Mouse (Mus musculus): ENCODE data around the gene Tent4a. TPM values are rescaled to one million over a fixed set of nuclear protein-coding genes. Genes with fewer than 3 reads are reported as not detected.

The Tent4a gene
- polyA plus RNA-seq, 1 experiment from 2014 or later, result 2.3 TPM

- Histone ChIP-seq H3K27ac (ENCODE audit: low read depth, low read length) (no peak overlapping the region), H3K4me2 (replicated peaks; ENCODE audit: low read depth) (no peak overlapping the region), H3K27me3 (replicated peaks; ENCODE audit: control insufficient read depth, insufficient read depth, low read length) (peaks cover 17% of the 10 kb centered on the region), H3K4me3 (ENCODE audit: low read depth, low read length) (no peak overlapping the region), H3K4me1 (replicated peaks; ENCODE audit: control insufficient read depth, insufficient read depth, low read length) (no peaks in the 10 kb centered on the region), H3K9ac (ENCODE audit: low read depth, low read length) (no peak overlapping the region), H3K36me3 (ENCODE audit: control insufficient read depth, insufficient read depth) (no peaks in the 10 kb centered on the region), H3K9me3 (ENCODE audit: control insufficient read depth) (no peaks in the 10 kb centered on the region)
- 15% methylated on average over 5 of the region's 5 CpGs for WGBS
- TF ChIP-seq CTCF (IDR thresholded peaks at IDR 0.05; ENCODE audit: low read depth), result peak; percentile 94
- ATAC-seq, result no peak
Measured at GRCm38 (mm10) chr13:69553024-69553423, 18.6 kb upstream of the Tent4a start.

GRCm38 (mm10) chr13:69550831-69551230 lies 16.4 kb upstream of the Tent4a start:
- peaks cover 9% of the 10 kb centered on the region for H3K27me3 ChIP-seq (replicated peaks; ENCODE audit: control insufficient read depth, insufficient read depth, low read length)
- H3K36me3 ChIP-seq (ENCODE audit: control insufficient read depth, insufficient read depth), result no peaks in the 10 kb centered on the region
- no peak overlapping the region for H3K9ac ChIP-seq (ENCODE audit: low read depth, low read length)
- no peak for TF ChIP-seq CTCF (IDR thresholded peaks at IDR 0.05; ENCODE audit: low read depth)
- 91% methylated on average over 2 of the region's 2 CpGs for WGBS
- no peaks in the 10 kb centered on the region for H3K9me3 ChIP-seq (ENCODE audit: control insufficient read depth)
- no peak overlapping the region for H3K4me2 ChIP-seq (replicated peaks; ENCODE audit: low read depth)
- ATAC-seq, result no peak
- no peak overlapping the region for H3K27ac ChIP-seq (ENCODE audit: low read depth, low read length)
- no peak overlapping the region for H3K4me3 ChIP-seq (ENCODE audit: low read depth, low read length)
- no peaks in the 10 kb centered on the region for H3K4me1 ChIP-seq (replicated peaks; ENCODE audit: control insufficient read depth, insufficient read depth, low read length)

- H3K4me1 ChIP-seq (replicated peaks; ENCODE audit: control insufficient read depth, insufficient read depth, low read length), result no peaks in the 10 kb centered on the region
- ATAC-seq, result no peak
- WGBS, result 35% methylated on average over 8 of the region's 8 CpGs
Measured at GRCm38 (mm10) chr13:69549980-69550379, 15.6 kb upstream of the Tent4a start.

GRCm38 (mm10) chr13:69547488-69548180 lies 13.2 kb upstream of the Tent4a start:
- Histone ChIP-seq H3K27me3 (replicated peaks; ENCODE audit: control insufficient read depth, insufficient read depth, low read length) (peaks cover 9% of the 10 kb centered on the region; the same call in 1 of the 2 replicates), H3K27ac (ENCODE audit: low read depth, low read length) (no peak overlapping the region), H3K4me1 (replicated peaks; ENCODE audit: control insufficient read depth, insufficient read depth, low read length) (no peaks in the 10 kb centered on the region), H3K9ac (ENCODE audit: low read depth, low read length) (no peak overlapping the region), H3K4me3 (ENCODE audit: low read depth, low read length) (no peak overlapping the region), H3K36me3 (ENCODE audit: control insufficient read depth, insufficient read depth) (no peaks in the 10 kb centered on the region), H3K4me2 (replicated peaks; ENCODE audit: low read depth) (no peak overlapping the region), H3K9me3 (ENCODE audit: control insufficient read depth) (no peaks in the 10 kb centered on the region)
- ATAC-seq, result no peak
- WGBS, result 60% methylated on average over 16 of the region's 16 CpGs
- TF ChIP-seq CTCF (IDR thresholded peaks at IDR 0.05; ENCODE audit: low read depth), result no peak

More at GRCm38 (mm10) chr13:69549980-69550379, 15.6 kb upstream of the Tent4a start:
- H3K4me3 ChIP-seq (ENCODE audit: low read depth, low read length), result no peak overlapping the region
- no peaks in the 10 kb centered on the region for H3K36me3 ChIP-seq (ENCODE audit: control insufficient read depth, insufficient read depth)
- H3K9ac ChIP-seq (ENCODE audit: low read depth, low read length), result no peak overlapping the region
- no peaks in the 10 kb centered on the region for H3K9me3 ChIP-seq (ENCODE audit: control insufficient read depth)
- H3K27me3 ChIP-seq (replicated peaks; ENCODE audit: control insufficient read depth, insufficient read depth, low read length), result peaks cover 9% of the 10 kb centered on the region
- no peak overlapping the region for H3K4me2 ChIP-seq (replicated peaks; ENCODE audit: low read depth)
- peak; percentile 53 for TF ChIP-seq CTCF (IDR thresholded peaks at IDR 0.05; ENCODE audit: low read depth)
- H3K27ac ChIP-seq (ENCODE audit: low read depth, low read length), result no peak overlapping the region

GRCm38 (mm10) chr13:69545019-69545418 lies 10.6 kb upstream of the Tent4a start:
- TF ChIP-seq CTCF (IDR thresholded peaks at IDR 0.05; ENCODE audit: low read depth), result peak; percentile 77
- no peaks in the 10 kb centered on the region for H3K27me3 ChIP-seq (replicated peaks; ENCODE audit: control insufficient read depth, insufficient read depth, low read length)
- no peak overlapping the region for H3K9ac ChIP-seq (ENCODE audit: low read depth, low read length)
- ATAC-seq, result no peak; the same call in 1 of the 2 replicates
- H3K9me3 ChIP-seq (ENCODE audit: control insufficient read depth), result no peaks in the 10 kb centered on the region
- WGBS, result 20% methylated on average over 3 of the region's 3 CpGs
- no peaks in the 10 kb centered on the region for H3K36me3 ChIP-seq (ENCODE audit: control insufficient read depth, insufficient read depth)
- H3K4me1 ChIP-seq (replicated peaks; ENCODE audit: control insufficient read depth, insufficient read depth, low read length), result no peaks in the 10 kb centered on the region; the same call in 1 of the 2 replicates
- no peak overlapping the region for H3K4me3 ChIP-seq (ENCODE audit: low read depth, low read length)
- no peak overlapping the region for H3K27ac ChIP-seq (ENCODE audit: low read depth, low read length)
- H3K4me2 ChIP-seq (replicated peaks; ENCODE audit: low read depth), result no peak overlapping the region

- Histone ChIP-seq H3K4me2 (replicated peaks; ENCODE audit: low read depth) (peak overlapping the region; percentile 35; the same call in 1 of the 2 replicates), H3K27ac (ENCODE audit: low read depth, low read length) (no peak overlapping the region), H3K4me1 (replicated peaks; ENCODE audit: control insufficient read depth, insufficient read depth, low read length) (no peaks in the 10 kb centered on the region; the same call in 1 of the 2 replicates), H3K36me3 (ENCODE audit: control insufficient read depth, insufficient read depth) (no peaks in the 10 kb centered on the region), H3K9ac (ENCODE audit: low read depth, low read length) (no peak overlapping the region), H3K27me3 (replicated peaks; ENCODE audit: control insufficient read depth, insufficient read depth, low read length) (no peaks in the 10 kb centered on the region), H3K4me3 (ENCODE audit: low read depth, low read length) (no peak overlapping the region), H3K9me3 (ENCODE audit: control insufficient read depth) (no peaks in the 10 kb centered on the region)
- 45% methylated on average over 12 of the region's 12 CpGs for WGBS
- no peak for TF ChIP-seq CTCF (IDR thresholded peaks at IDR 0.05; ENCODE audit: low read depth)
- no peak for ATAC-seq
Measured at GRCm38 (mm10) chr13:69543595-69543994, 9.2 kb upstream of the Tent4a start.

Data from intestine, postnatal 0 days (tissue).